ENCODE assay signal across 8 mouse cellular contexts in the genomic region with DNA sequence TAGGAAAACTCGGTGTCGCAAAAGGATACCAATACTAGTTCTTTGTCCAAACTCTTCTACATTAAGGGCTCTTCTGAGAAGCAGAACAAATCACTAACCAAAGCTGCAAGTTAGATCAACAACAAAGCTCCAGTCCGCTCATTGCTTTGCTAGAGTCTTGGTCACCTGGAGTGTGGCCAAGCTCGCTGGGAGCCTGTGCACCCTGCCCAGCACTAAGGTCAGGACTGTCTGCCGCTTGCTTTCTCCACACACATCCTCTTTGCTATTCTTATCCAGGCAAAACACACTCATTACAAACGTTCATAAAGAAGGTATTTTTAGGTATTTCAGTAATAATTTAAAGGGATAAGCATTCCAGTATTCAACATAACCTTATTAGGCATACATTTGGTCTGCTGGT.
A peak's percentile ranks its signal among the peaks of the same experiment; 100 is the strongest.
DNase-seq lines count a peak whose midpoint lies in the region.

No protein-coding gene starts in this region.

- DNase-seq in ovary, adult 18-20 months (ENCODE audit: low spot score) = peak; percentile 41
- DNase-seq in ovary, postnatal 10 days (ENCODE audit: low spot score) = no peak
- DNase-seq in gastrocnemius, adult 18-20 months (ENCODE audit: low spot score) = peak; percentile 69
- peak; percentile 88 for DNase-seq in kidney, adult 9 months
- DNase-seq in lung, postnatal 4 days = peak; percentile 48 to 65
- DNase-seq in spleen, postnatal 14 days (ENCODE audit: low spot score in 2 of 2) = no peak
- DNase-seq in embryo, embryonic 10 days (ENCODE audit: low spot score) = no peak
- DNase-seq in frontal cortex, postnatal 14 days (ENCODE audit: low spot score in 2 of 2) = no peak

Comparison
In these comparisons a context has a peak if more than half of its experiments do, and no peak if none do; other contexts are left out.
1. DNase-seq: peak in ovary, adult 18-20 months (single experiment), gastrocnemius, adult 18-20 months (single experiment), kidney, adult 9 months (single experiment) and lung, postnatal 4 days (2 of 2); none in ovary, postnatal 10 days (single experiment), spleen, postnatal 14 days (0 of 2), embryo, embryonic 10 days (single experiment) and frontal cortex, postnatal 14 days (0 of 2).